Comparison of ENCODE assay signal across 8 mouse cellular contexts in genomic region chr6:122810615-122811279, GRCm38 (mm10). TPM values are rescaled to one million over a fixed set of nuclear protein-coding genes. Genes with fewer than 3 reads are reported as not detected.
DNase-seq lines count a peak whose midpoint lies in the region; ATAC-seq lines count a peak whose summit lies in the region.

No protein-coding gene starts in this region.

- H3K9me3 ChIP-seq in hindbrain, embryonic 13.5 days = no peaks in the 10 kb centered on the region

- H3K27ac ChIP-seq in hindbrain, embryonic 13.5 days = peak overlapping the region; percentile 98

- peaks cover 12% of the 10 kb centered on the region for H3K4me1 ChIP-seq in hindbrain, embryonic 13.5 days (replicated peaks)

- peak overlapping the region; percentile 62 for H3K4me2 ChIP-seq in hindbrain, embryonic 13.5 days

- peak overlapping the region; percentile 80 for H3K9ac ChIP-seq in hindbrain, embryonic 13.5 days

- peak; percentile 99 for DNase-seq in NIH3T3 (ENCODE audit: low read depth)
- DNase-seq in cerebellum, postnatal 10 days = peak; percentile 98 to 99
- DNase-seq in frontal cortex, postnatal 10 days (ENCODE audit: low spot score in 2 of 2) = peak; percentile 96 to 98
- DNase-seq in layer of hippocampus, postnatal 25 days (ENCODE audit: extremely low spot score in 1 of 2, low spot score in 1 of 2) = peak; percentile 84 to 85
- peak; percentile 99 for DNase-seq in lung, postnatal 25 days (ENCODE audit: low spot score)
- peak; percentile 97 for DNase-seq in retina, embryonic 14.5 days (ENCODE audit: low spot score)
- DNase-seq in thymus, postnatal 4 days = peak; percentile 89

- under 1% methylated on average over 30 of the region's 30 CpGs for WGBS in hindbrain, embryonic 13.5 days

- peak overlapping the region; percentile 66 for H3K4me3 ChIP-seq in hindbrain, embryonic 13.5 days

- peak; percentile 100 for ATAC-seq in hindbrain, embryonic 13.5 days (ENCODE audit: low FRiP score)

- 0 out of 2 replicates have a peak, but pooled peaks cover 5% of the 10 kb centered on the region for H3K27me3 ChIP-seq in hindbrain, embryonic 13.5 days

- no peaks in the 10 kb centered on the region for H3K36me3 ChIP-seq in hindbrain, embryonic 13.5 days

RNA-seq across cellular contexts. Expression of gene Foxj2, which starts 9.0 kb away (rescaled TPM):
- 6.0 and 6.2 TPM in 2 replicates for polyA plus RNA-seq in hindbrain, embryonic 13.5 days (2015; fragmentation: Nextera tagmentation; extraction: Ambion mirVana)
- 10 to 100 TPM; 27.5 to 29.0 TPM for total RNA-seq in layer of hippocampus, postnatal 25 days (2021)

RNA-seq across cellular contexts. Expression of gene Slc2a3, which starts 9.3 kb away (rescaled TPM):
- 21.1 and 22.7 TPM in 2 replicates for polyA plus RNA-seq in hindbrain, embryonic 13.5 days (2015; fragmentation: Nextera tagmentation; extraction: Ambion mirVana)
- 100 to 1,000 TPM; 115 to 119 TPM for total RNA-seq in layer of hippocampus, postnatal 25 days (2021)

RNA-seq across cellular contexts. Expression of gene C3ar1, which starts 45.2 kb away (rescaled TPM):
- polyA plus RNA-seq in hindbrain, embryonic 13.5 days (2015; fragmentation: Nextera tagmentation; extraction: Ambion mirVana) = 1.7 TPM in 2 replicates
- 1 to 10 TPM in 1 of 2 experiments, under 1 TPM in 1; 0.62 to 1.2 TPM for total RNA-seq in layer of hippocampus, postnatal 25 days (2021)

Comparison
In these comparisons a context has a peak if more than half of its experiments do, and no peak if none do; other contexts are left out.
1. Peak in every context shown above with its lines: DNase-seq, ATAC-seq, H3K4me3 ChIP-seq and H3K27ac ChIP-seq.